Mouse (Mus musculus): ENCODE data around the gene Creb3l1.

Creb3l1 gene

DNA sequence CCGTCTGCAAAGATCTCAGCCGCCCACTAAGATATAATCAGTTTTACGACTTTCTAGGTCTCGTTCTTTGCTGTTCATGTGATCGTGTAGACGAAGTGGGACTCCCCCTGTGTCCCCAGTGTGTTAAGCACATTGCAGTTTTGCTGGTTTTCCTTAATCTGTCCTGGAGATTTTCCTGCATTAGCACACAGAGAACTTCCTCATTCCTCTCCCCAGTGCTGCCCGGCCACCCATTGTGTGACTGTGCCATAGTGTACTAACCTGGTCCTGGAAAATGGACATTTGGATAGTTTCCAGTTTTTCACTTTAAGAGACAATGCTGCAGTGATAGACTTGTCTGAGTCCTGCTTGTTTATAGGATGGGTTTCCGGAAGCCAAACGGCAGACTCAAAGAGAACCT is 10.0 kb upstream of the Creb3l1 start:
- 70% methylated on average over 9 of the region's 9 CpGs for WGBS

DNA sequence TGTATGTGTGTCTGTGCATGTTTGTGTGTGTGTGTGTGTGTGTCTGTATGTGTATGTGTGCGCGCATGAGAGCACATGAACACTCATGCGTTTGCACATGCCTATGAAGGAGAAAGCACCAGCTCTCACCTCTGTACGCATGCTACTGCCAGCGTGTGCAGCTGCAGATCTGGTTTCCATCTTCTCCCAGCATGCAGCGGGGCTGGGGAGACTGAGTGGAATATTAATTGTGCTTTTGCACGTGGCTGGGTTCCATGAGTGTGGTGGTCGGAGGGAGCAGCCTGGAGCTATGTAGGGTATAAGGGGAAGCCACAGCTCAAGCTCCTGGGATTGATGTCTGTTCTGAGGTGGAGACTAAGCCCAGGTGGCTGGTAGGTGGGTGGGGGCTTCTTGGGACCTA is 6.3 kb upstream of the Creb3l1 start:
- 77% methylated on average over 8 of the region's 8 CpGs for WGBS

DNA sequence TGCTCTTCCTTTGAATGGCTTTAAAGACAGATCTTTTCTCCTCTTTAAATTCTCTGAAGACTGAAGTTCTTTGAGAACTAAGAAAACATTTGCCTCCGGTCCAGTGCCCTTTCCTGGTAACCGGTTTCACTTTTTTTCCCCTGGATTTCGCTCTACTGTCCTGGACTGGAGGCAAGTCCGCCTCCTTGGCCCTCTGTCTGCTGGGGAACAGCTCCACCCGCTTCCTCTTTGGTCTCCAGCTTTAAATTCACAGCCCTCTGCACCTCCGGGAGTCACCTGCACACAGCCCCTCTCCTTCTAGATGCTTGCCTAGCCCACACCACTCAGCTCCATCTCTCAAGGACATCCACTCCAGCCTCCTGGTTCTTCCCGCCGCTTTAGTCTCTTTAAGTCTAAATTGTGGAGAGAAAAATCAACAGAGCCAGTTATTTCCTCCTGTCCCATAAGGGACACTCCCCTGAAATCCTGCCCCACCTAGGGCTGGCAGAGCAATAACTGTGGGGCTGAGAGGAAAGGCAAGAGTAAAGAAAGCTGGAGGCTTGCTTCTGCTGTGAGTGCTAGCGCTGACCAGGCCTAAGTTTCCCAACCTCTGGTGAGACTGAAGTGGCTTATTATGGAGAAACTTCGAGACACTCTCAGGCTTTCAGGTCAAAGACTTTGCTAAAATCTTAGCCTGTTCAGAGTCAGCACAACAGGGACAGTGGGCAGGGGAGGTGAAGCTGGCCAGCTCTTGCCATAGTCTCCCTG is 5.3 kb upstream of the Creb3l1 start:
- 86% methylated on average over 10 of the region's 10 CpGs for WGBS

DNA sequence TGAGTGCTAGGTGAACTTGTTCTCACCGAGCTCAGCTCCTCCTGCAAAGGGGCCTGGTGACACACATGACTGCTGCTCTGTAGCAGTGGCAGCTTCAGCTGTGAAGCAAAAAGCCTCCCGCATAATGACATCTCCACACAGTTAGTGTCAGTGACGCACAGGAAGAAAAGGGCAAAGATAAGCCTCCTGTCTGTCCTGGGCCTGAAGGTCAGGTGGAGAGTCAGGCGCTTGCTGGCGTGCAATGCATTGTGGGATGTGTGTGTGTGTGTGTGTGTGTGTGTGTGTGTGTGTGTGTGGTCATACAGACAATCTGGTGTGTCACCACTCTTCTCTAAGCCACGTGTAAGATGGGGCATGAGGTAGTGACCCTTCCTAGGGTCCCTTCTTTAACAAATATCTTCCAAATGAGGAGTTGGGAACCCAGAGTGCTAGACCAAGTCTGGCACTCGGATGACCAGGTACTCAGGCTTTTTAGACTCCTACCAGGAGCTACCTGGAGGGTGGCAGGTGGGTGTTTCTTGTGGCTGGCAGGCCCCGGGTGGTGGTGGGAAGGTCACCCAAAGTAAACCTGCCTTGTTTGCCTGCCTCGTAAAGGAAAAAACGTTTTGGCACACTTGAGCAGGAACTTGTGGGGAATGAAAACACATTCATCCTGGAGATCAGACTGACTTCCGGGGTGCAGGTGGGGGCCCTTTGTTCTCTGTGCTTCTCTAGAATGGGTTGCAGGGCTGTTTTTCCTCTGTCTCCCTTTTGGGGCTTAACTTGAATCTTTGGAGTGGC is 3.7 kb upstream of the Creb3l1 start:
- 76% methylated on average over 11 of the region's 11 CpGs for WGBS

DNA sequence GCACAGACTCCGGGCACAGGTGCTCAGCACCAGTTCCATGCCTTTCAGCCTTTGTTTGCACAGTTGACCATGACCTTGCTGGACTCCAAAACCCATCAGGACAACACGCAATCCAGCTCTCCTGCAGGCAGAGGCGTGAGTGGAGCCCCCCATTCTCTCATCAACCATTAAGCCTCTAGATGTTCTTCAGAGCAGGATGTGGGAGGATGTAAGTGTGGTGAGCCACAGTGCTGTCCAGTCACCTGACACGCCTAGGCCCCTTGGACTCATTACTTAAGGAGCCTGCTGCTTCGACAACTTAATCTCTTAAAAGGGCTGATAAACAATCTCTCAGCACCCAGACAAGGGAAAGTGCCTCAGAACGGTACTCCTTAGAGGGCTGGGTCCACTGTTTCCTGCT is 1.7 kb upstream of the Creb3l1 start:
- 95% methylated on average over 6 of the region's 6 CpGs for WGBS

DNA sequence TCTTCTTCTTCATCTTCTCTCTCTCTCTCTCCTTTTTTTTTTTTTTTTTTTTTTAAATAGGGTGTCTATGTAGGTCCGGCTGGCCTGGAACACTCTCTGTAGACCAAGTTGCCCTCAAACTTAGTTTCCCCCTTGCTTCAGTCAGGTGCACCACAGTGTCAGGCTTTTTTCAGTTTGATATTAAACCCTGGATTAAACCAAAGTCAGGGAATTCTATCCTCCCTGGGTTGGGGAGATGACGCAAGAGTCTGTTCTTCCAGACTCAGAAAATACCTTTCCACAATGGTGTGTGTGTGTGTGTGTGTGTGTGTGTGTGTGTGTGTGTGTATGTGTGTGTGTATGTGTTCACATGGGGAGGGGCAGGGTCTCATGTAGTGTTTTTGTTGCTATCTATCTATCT is 900 bp upstream of the Creb3l1 start:
- 99% methylated on average over 2 of the region's 2 CpGs for WGBS

DNA sequence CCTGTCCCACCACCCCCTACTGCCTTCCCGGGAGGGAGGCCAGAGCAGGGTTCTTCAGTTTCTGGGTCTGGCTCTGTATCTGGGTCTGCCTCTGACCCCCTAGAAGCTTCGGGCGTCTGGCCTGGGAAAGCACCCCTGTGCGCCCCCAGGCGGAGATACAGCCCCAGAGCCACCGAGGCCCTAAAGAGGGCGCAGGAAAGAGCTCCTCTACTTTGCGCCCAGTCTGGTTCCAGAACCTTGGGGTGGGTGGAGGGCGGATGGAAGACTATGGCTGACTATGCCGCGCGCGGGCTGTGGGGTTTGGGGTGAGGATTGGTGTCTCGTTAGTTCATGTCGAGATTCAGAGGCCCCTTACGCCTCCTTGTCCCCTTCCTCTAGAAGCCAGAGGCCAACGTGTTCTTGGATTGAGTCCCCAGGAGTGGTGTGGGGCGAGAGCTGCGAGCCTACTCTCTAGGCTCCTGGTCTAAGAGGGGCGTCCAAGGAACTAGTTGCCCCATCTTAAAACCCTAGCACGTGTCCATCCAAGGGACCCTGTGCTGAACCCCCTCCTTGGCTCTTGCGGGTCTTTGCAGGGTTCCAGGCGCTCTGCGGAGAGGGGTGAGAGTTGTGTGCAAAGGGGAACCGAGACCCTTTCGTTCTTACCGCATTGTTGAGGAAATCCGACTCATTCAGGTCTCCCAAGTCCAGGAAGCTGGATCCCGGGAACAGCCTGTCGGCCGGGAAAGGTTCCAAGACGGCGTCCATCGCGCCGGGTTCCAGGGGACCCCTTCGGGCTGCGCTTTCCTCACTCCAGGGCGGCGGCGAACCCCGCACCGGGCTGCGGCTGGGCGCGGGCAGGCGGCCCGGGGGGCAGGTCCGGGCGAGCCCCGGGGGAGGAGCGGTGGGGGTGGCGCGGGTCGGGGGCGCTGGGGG is 684 bp downstream of the Creb3l1 start:
- 7% methylated on average over 53 of the region's 56 CpGs for WGBS

DNA sequence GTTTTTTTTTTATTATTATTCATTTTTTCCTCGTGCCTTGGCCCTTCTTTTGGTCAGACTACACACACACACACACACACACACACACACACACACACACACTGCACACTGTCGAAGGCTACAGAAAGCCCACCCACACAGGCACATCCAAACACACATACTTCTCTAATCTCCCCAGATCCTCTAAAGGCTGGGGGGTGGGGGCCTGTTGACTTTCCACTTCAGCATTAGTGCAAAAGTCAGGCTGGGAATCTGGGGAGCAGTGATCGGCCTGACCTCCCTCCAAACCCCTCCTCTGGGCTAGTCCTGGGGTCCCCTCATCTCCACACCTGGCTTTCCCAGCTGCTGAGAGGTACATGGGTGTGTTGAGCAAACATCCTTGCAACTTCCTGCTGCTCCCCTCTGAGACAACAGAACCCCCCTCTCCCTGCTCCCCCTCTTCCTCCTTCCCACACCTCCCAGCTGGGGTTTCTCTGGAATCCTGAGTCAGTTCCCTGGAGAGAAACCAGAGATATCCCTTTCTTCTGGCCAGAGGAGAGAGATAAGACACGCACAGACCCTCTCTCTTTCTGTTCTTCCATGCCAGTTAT is 3.5 kb downstream of the Creb3l1 start:
- 55% methylated on average over 4 of the region's 4 CpGs for WGBS

DNA sequence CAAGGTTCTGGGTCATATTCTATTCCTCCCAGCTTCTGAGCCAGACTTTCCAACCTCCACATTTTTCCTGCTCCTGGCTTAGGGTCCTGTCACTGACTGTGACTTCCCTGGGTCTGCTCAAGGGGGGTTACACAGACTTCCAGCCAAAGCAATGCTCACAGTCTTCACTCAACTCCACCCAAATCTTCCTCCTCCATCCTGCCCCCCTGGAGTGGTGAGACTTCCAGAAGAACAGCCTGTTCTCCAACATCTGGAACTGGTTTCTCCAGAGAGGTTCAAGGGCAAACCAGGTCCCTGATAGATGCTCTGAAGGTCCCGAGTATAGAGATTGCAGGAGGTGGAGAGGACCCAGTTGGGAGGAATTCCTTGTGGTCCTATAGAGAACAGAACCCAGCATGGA is 6.9 kb downstream of the Creb3l1 start:
- WGBS, result 79% methylated on average over 1 of the region's 1 CpGs

DNA sequence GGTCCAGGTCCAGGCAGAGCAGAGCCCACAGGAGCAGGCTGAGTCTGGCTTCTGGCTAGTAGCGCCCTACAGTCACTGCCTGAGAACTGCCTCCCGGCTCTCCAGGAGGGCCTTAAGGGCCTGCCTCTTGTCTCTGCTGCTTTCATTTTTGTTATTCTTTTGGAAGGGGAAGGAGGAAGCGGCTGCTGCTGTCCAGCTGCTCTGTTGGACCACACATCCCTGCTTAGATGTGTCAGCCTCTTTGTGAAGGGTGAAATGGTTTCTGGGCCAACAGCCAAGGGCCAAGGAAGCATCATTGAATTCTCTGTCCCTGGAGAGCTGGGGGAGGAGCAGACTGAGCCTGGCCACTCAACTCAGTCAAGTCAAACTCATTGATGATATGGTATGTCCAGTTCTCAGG is 7.3 kb downstream of the Creb3l1 start:
- 65% methylated on average over 3 of the region's 3 CpGs for WGBS

DNA sequence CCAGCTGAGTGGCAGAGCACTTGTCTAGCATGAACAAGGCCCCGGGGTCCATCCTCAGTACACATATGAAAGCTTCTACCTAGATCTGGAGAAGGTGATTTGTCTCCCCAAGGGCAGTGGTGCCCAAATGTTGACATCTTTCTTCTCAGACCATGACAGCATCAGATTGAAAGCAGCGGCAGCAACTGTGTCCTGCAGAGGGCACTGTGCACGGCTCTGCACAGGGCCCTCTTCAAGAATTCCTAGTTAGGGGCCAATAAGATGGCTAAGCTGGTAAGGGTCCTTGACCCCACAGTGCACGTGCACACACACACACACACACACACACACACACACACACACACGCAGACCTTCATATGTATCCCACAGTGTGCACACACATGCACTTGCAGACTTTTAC is 9.4 kb downstream of the Creb3l1 start:
- 98% methylated on average over 5 of the region's 5 CpGs for WGBS

DNA sequence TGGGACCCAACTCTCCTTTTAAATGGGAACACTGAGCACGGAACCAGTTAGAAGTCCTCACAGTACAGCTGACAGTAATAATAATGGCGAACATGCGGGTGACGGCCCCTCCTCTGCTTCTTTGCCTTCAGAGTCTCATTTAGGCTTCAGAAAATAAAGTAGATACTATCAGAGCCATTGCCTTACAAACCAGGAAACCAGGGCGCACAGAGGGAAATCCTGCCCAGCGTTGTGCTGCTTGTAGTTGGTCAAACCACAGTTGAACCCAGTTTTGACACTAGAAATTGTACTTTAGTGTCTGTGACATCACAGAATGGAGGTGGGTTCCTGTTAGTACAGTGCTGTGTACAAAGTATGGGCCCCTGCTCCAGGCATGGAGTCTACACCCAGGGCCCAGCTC is 10.1 kb downstream of the Creb3l1 start:
- 79% methylated on average over 6 of the region's 6 CpGs for WGBS

DNA sequence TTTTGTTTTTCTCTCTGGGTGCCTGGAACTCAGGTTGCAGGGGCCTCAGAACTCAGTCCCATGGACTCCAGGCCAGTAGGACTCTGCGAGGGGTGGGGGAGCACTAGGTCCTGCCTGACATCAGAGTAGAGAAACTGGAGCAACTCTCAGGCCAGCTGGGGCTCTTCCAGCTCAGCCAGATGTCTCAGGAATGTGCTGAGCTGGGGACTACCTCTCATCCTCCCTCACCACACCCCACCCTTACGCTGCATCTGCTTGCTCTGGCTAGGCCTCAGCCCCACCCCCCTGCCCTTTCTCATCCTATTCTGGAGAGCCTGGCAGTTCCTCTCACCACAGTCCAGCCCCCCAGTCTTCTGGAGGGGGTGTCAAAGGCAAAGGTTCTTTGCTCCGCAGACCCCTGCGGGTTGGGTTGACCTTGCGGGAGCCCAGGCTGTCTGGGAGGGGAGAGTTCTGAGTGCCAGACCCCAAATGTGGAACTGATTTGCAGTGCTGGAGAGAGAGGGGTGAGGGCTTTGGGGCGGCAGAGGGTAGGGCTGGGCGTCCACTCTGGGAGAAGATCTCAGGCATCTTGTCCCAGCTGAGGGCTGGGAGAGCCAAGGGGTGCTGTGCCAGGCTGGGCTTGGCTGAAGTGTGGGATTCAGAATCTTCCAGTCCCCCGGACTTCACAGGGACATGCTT is 11.4 kb downstream of the Creb3l1 start:
- WGBS, result 72% methylated on average over 8 of the region's 8 CpGs

DNA sequence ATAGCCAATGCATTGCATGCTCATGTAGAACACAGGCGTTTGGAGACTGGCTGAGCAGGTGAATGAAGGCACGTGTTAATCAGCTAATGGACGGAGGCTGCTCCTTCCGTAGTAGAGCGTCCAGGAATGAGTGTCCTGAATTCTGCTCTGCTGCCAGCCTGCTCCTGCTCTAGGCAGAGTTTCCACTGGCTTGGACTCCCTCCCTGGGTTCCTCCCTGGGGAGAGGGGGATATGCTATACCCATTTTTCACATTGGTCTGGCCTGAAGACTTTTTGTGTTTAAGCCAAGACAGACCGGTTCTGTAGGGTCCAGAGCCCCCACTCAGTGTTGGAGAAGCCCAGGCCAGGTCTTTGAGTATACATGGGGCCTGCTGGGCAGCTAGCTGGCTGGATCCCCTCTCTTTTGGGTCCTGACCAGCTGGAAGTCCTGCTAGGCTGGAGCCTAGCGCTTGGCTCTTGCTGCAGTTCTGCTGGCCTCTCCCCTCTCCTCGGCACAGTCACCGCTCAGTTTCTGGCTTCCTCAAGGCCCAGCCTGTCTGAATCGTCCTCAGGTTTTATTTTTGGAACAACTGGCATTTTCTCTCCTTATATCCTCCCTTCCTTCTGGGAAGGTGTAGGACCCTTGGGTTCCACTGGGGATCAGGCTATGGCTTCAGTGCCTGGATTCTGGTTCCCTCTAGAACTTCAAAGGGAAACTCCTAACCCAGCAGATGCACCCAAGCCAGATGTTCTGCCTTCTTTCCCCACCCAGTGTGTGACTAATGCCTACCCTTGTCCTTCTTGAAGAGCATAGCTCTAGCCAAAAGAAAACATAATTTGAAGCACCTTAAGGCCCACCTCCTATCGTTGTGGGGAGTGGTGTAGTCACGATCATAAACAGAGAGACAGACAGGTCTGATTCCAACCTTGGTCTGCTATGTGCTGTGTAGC is 12.6 kb downstream of the Creb3l1 start:
- 66% methylated on average over 12 of the region's 12 CpGs for WGBS

DNA sequence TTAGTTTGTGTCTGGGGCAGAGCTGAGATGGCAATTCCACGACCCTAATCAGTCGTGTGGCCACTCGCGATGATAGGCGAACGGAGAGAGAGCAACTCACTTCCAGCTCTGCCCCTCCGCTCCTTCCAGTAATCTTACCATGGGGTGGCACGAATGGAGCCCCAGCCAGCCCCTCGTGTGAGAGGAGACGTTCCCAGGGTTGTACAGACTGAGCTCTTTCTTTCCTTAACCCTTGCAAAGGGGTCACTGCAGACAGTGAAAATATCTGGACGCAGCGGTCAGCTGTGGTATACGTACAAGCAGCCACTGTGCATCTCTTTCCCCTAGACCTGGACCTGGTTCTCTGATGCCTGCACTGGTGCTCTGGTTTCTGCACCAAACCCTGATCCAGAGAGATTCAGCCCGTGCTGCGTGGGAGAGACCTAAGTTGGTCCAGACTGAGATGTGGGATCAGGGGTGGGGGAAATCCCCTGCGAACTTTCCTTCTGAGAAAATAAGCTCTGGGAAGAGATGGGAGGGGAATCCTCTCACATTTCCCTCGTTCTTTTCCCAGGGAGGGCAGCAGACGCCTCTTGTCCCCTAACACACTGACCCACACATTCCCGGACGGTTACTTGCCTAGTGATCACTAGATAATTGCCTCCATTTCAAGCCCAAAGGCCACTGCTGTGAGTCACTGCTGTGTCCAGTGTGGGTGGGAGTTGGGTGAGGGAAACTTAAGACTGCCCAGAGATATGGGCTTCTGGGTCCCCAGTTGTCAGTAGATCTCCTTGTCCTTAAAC is 15.5 kb downstream of the Creb3l1 start:
- WGBS, result 1% methylated on average over 20 of the region's 20 CpGs

DNA sequence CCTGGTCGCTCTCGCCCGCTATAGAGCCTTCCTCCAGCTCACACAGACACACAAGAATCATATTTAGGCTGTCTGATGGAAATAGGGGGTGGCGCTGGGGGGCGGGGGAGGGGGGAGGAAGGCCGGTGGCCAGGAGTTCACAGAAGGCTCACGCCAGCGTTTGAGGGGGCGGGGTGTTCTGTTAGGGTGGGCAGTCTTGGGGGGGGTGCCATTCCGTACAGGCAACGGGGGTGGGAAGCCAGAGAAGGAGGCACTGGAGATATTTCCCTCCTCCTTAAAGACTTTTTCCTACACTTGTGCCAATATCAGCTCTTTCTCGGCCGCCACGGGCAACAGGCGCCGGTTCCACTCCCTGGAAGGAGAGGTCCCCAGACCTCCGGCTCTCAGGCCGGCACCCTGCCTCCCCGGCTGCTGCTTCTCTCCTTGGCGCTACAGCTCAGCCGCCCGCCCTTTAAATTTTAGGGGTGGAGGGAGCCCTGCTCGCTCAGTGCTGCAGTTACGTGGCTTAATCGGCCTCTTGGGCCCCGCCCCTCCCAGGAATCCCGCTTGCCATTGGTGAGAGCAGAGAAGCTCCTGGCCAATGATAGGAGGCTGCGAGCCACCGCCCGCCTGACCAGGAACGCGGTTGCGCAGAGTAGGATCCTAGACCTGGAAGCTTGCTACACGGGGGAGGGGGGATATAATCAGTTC is 16.2 kb downstream of the Creb3l1 start:
- under 1% methylated on average over 34 of the region's 34 CpGs for WGBS

DNA sequence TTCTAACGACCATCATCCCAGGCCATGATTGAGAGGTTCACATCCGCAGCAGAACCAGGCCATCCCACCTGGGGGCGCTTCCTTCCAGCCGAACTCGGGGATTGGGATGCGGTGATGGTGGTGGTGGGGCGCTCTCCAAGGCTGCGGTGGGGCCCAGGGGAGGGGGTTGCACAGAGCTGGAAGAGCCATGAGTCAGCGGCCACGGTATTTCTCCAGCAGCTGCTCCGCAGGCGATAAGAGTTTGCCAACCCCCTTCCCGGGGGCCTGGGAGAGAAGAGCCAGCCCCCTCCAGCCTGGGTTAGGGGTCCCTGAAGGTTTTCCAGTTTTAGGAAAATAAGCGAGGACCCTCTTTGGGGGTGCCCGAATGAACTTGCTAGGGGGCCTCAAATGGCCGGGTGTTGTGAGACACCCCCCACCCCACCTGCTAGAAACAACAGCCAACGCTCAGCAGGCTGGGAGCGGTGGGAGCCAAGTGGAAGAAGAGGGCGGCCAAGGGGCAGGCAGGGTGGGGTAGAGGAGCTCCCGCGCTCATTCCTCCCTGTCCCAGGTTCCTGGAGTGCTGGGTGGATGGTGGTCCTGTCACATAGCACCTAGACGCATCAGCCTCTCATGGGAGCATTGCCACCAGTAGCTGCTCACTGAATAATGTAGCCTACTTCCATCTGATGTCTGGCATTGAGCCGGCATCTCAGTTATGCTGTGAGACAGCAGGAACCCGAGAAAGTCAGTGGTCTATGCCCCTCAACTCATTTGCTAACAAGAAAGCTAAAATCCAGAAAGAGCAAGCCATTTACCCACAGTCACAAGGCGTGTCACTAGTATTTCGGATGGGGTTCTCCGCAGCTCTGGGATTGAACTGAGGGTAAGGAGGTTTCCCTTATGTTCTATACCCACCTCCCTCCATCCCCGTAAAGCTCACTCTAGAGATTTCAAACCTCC is 17.1 kb downstream of the Creb3l1 start:
- WGBS, result 2% methylated on average over 28 of the region's 28 CpGs

DNA sequence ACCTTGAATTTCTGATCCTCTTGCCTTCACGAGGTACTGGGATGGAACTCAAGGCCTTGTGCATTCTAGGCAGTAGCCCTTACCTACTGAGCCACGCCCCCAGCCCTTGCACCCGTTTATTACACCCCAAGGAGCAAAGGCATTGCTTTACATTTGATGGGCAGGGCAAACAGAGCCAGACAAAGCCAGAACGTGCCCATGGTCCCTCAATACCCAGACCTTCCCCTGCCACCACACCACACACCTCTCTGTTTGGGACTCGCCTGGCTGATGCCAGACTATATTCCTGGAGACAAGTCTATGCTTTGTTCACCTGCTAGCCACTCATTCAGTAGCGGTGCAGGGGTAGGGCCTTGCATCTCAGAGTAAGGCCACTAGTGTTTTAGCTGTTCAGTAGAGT is 17.8 kb downstream of the Creb3l1 start:
- 69% methylated on average over 6 of the region's 6 CpGs for WGBS
